Mouse (Mus musculus) telencephalon, adult 2 months (tissue): ENCODE results near the gene Gm13128.
"Not testable (repeated sequence)": the region's sequence is repeated elsewhere in the genome, so short reads cannot be mapped to it uniquely, and the experiment has no call there.

Experiments used
- DNase-seq: peaks from one replicate; pipeline ENCODE4 v3.0.0-alpha.2; 2011; ENCODE audit warnings: low read depth, low spot score

Gm13128 gene

GRCm38 (mm10) chr4:144329949-144330348, at the start of gene Gm13128:
Gene Gm13128 (plus strand): TSS chr4:144330249.
- DNase-seq, result not testable (repeated sequence)

- DNase-seq, result not testable (repeated sequence)
These were observed 49.7 kb upstream of the Gm13128 start, which contains the start of gene Pramel5 for GRCm38 (mm10) chr4:144280388-144280787. Gene Pramel5 (minus strand): TSS chr4:144280488.

GRCm38 (mm10) chr4:144299414-144299813, 30.6 kb upstream of the Gm13128 start:
- not testable (repeated sequence) for DNase-seq

- not testable (repeated sequence) for DNase-seq
These were observed 17.2 kb upstream of the Gm13128 start for GRCm38 (mm10) chr4:144312666-144313460.

- DNase-seq, result not testable (repeated sequence)
These were observed 5.8 kb downstream of the Gm13128 start for GRCm38 (mm10) chr4:144335856-144336255.

GRCm38 (mm10) chr4:144357642-144358041, 27.6 kb downstream of the Gm13128 start, which contains the start of gene Gm13119:
Gene Gm13119 (plus strand): TSS chr4:144357942.
- not testable (repeated sequence) for DNase-seq

GRCm38 (mm10) chr4:144377911-144378310, 47.9 kb downstream of the Gm13128 start, which contains the start of gene Pramef20:
Gene Pramef20 (minus strand): TSS chr4:144377933.
- no peak for DNase-seq
